31 mouse cellular contexts compared by ENCODE assay signal in the genomic region with DNA sequence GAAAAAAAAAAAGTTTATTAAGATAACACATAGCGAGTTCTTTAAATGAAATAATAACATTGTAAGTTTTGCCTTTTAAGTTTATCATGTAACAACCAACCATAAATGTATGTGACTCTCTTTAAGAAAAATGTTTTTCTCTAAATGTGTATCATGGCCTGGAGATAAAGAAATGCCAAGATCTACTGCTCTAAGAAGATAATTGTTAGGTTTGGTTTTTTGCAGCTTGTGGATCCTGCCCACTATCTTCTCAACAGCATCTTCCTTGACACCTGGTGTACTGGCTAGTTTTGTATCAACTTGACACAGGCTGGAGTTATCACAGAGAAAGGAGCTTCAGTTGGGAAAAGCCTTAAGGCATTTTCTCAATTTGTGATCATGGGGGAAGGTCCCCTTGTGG. TPM values are rescaled to one million over a fixed set of nuclear protein-coding genes. Genes with fewer than 3 reads are reported as not detected.
"Had no signal": no experiment of that assay in that cellular context is flagged by ENCODE, and none has a peak within 500 bp of the region (broad histone marks: within the 10 kb centered on the region; RNA-seq: fewer than 3 reads in every experiment).

No protein-coding gene starts in this region.

- H3K4me3 ChIP-seq: limb, embryonic 10.5 days; limb, embryonic 12.5 days; limb, embryonic 13.5 days; limb, embryonic 15.5 days; liver, embryonic 12.5 days; liver, embryonic 13.5 days; liver, embryonic 15.5 days; lung, embryonic 15.5 days; megakaryocyte, embryonic 14.5 days; midbrain, embryonic 10.5 days; midbrain, embryonic 12.5 days; midbrain, embryonic 13.5 days; midbrain, embryonic 15.5 days; myocyte had no signal

- H3K36me3 ChIP-seq: limb, embryonic 10.5 days; limb, embryonic 12.5 days; limb, embryonic 13.5 days; limb, embryonic 15.5 days; liver, embryonic 12.5 days; liver, embryonic 13.5 days; liver, embryonic 15.5 days; lung, embryonic 15.5 days; midbrain, embryonic 10.5 days; midbrain, embryonic 12.5 days; midbrain, embryonic 13.5 days; midbrain, embryonic 15.5 days had no signal

- DNase-seq: left cerebral cortex, postnatal 4 days; liver; liver, embryonic 13.5 days; liver, postnatal 0 days; lung, adult 18-20 months; lung, adult 2 months; lung, embryonic 14.5 days; lung, postnatal 10 days; lung, postnatal 14 days; lung, postnatal 36 days; lung, postnatal 4 days; midbrain, embryonic 14.5 days had no signal

- H3K9ac ChIP-seq: limb, embryonic 12.5 days; limb, embryonic 13.5 days; limb, embryonic 15.5 days; liver, embryonic 12.5 days; liver, embryonic 13.5 days; liver, embryonic 14.5 days; liver, embryonic 15.5 days; liver, postnatal 0 days; lung, embryonic 14.5 days; lung, embryonic 15.5 days; midbrain, embryonic 12.5 days; midbrain, embryonic 13.5 days; midbrain, embryonic 15.5 days had no signal

- H3K4me1 ChIP-seq: liver, embryonic 12.5 days; liver, embryonic 13.5 days; liver, embryonic 15.5 days; megakaryocyte, embryonic 14.5 days had no signal

- H3K9me3 ChIP-seq: limb, embryonic 10.5 days; limb, embryonic 12.5 days; limb, embryonic 13.5 days; limb, embryonic 15.5 days; liver, embryonic 12.5 days; liver, embryonic 13.5 days; liver, embryonic 15.5 days; lung, embryonic 15.5 days; midbrain, embryonic 10.5 days; midbrain, embryonic 12.5 days; midbrain, embryonic 13.5 days; midbrain, embryonic 15.5 days had no signal

- H3K27ac ChIP-seq: limb, embryonic 10.5 days; limb, embryonic 12.5 days; limb, embryonic 13.5 days; limb, embryonic 15.5 days; liver, embryonic 12.5 days; liver, embryonic 13.5 days; liver, embryonic 14.5 days; liver, embryonic 15.5 days; lung, embryonic 15.5 days; macrophage; midbrain, embryonic 10.5 days; midbrain, embryonic 12.5 days; midbrain, embryonic 13.5 days; midbrain, embryonic 15.5 days had no signal

RNA-seq across cellular contexts. Expression of a gene that starts 19.8 kb away (rescaled TPM):
- total RNA-seq: liver, adult 2 months; megakaryocyte, adult 5-6 weeks; megakaryocyte-erythroid progenitor cell, adult 5-6 weeks; monocyte, adult 5-6 weeks had no signal
- polyA plus RNA-seq: liver, adult 2 months; liver, postnatal 0 days; macrophage had no signal
